In genomic region chrX:168935447-168935846, GRCm38 (mm10) we compare ENCODE assay signal across 9 mouse cellular contexts.
DNase-seq lines count a peak whose midpoint lies in the region; ATAC-seq and TF ChIP-seq lines count a peak whose summit lies in the region.
"Had no signal": no experiment of that assay in that cellular context is flagged by ENCODE, and none has a peak within 500 bp of the region (broad histone marks: within the 10 kb centered on the region; RNA-seq: fewer than 3 reads in every experiment).

No protein-coding gene starts in this region.

- ATAC-seq in forebrain, embryonic 14.5 days: no peak
- ATAC-seq in forebrain, embryonic 12.5 days (ENCODE audit: low FRiP score): no peak; the same call in 1 of the 2 replicates
- no peak for ATAC-seq in Patski
- ATAC-seq in limb, embryonic 11.5 days (ENCODE audit: insufficient number of reproducible peaks, low FRiP score, low TSS enrichment, low read depth): no peak
- ATAC-seq in intestine, embryonic 15.5 days: no peak

- no peak overlapping the region for H3K4me3 ChIP-seq in forebrain, embryonic 14.5 days (ENCODE audit: low read depth, low read length)
- no peak overlapping the region for H3K4me3 ChIP-seq in forebrain, embryonic 12.5 days (replicated peaks)
- no peak overlapping the region for H3K4me3 ChIP-seq in limb, embryonic 11.5 days (ENCODE audit: low read depth, low read length)
- H3K4me3 ChIP-seq in intestine, embryonic 15.5 days (replicated peaks): no peak overlapping the region
- H3K4me3 ChIP-seq: liver, embryonic 15.5 days had no signal

- intact Hi-C loops in left cerebral cortex, postnatal 25 days (cut with DNase I): loop anchor here (1.0 to 5.0 kb wide), 3 partner anchors 152 to 263 kb away; partner anchors contain the start of gene Msl3

- WGBS in forebrain, embryonic 14.5 days: 11% methylated on average over 3 of the region's 3 CpGs
- WGBS in forebrain, embryonic 12.5 days: 3% methylated on average over 3 of the region's 3 CpGs
- WGBS in limb, embryonic 11.5 days: 9% methylated on average over 3 of the region's 3 CpGs
- WGBS in intestine, embryonic 15.5 days: 11% methylated on average over 3 of the region's 3 CpGs

- H3K4me1 ChIP-seq in forebrain, embryonic 14.5 days (ENCODE audit: control insufficient read depth, insufficient read depth, low read length): no peaks in the 10 kb centered on the region
- H3K4me1 ChIP-seq in forebrain, embryonic 12.5 days: no peaks in the 10 kb centered on the region
- H3K4me1 ChIP-seq in limb, embryonic 11.5 days (ENCODE audit: control insufficient read depth, insufficient read depth, low read length): no peaks in the 10 kb centered on the region
- no peaks in the 10 kb centered on the region for H3K4me1 ChIP-seq in intestine, embryonic 15.5 days (replicated peaks)
- H3K4me1 ChIP-seq: liver, embryonic 15.5 days had no signal

- no peaks in the 10 kb centered on the region for H3K36me3 ChIP-seq in forebrain, embryonic 14.5 days (ENCODE audit: control insufficient read depth, insufficient read depth, low read length)
- no peaks in the 10 kb centered on the region for H3K36me3 ChIP-seq in forebrain, embryonic 12.5 days (replicated peaks)
- no peaks in the 10 kb centered on the region for H3K36me3 ChIP-seq in limb, embryonic 11.5 days (ENCODE audit: control insufficient read depth, insufficient read depth, low read length)
- H3K36me3 ChIP-seq in intestine, embryonic 15.5 days: no peaks in the 10 kb centered on the region
- H3K36me3 ChIP-seq: liver, embryonic 15.5 days had no signal

- no peaks in the 10 kb centered on the region for H3K9me3 ChIP-seq in forebrain, embryonic 14.5 days (replicated peaks; ENCODE audit: control insufficient read depth, low read length)
- no peaks in the 10 kb centered on the region for H3K9me3 ChIP-seq in forebrain, embryonic 12.5 days
- no peaks in the 10 kb centered on the region for H3K9me3 ChIP-seq in limb, embryonic 11.5 days (ENCODE audit: control insufficient read depth, low read length)
- H3K9me3 ChIP-seq in intestine, embryonic 15.5 days: no peaks in the 10 kb centered on the region
- H3K9me3 ChIP-seq: liver, embryonic 15.5 days had no signal

- TF ChIP-seq CTCF in Patski (IDR thresholded peaks at IDR 0.05): peak; percentile 43

- DNase-seq in forebrain, embryonic 14.5 days (ENCODE audit: low spot score): peak; percentile 53
- peak; percentile 6 to 45 for DNase-seq in left cerebral cortex, postnatal 25 days (ENCODE audit: low spot score in 2 of 2)
- no peak for DNase-seq in left cerebral cortex, adult 11 months (ENCODE audit: low spot score)
- no peak for DNase-seq in Patski (ENCODE audit: low read depth, low spot score)
- DNase-seq in limb, embryonic 11.5 days (ENCODE audit: low spot score): peak; percentile 23
- DNase-seq in spleen, postnatal 4 days (ENCODE audit: low spot score in 2 of 2): no peak

- no peaks in the 10 kb centered on the region for H3K27me3 ChIP-seq in forebrain, embryonic 14.5 days (replicated peaks; ENCODE audit: control insufficient read depth, insufficient read depth, low read length)
- peaks cover 16% of the 10 kb centered on the region for H3K27me3 ChIP-seq in forebrain, embryonic 12.5 days
- peaks cover 14% of the 10 kb centered on the region for H3K27me3 ChIP-seq in Patski
- no peaks in the 10 kb centered on the region for H3K27me3 ChIP-seq in limb, embryonic 11.5 days (ENCODE audit: control insufficient read depth, insufficient read depth, low read length)
- H3K27me3 ChIP-seq in intestine, embryonic 15.5 days (replicated peaks): no peaks in the 10 kb centered on the region
- H3K27me3 ChIP-seq: liver, embryonic 15.5 days had no signal

- in situ Hi-C loops in Patski (cut with MboI; ENCODE audit: low pct_unique_long_range_greater_than_20kb): loop anchor here (25.0 kb wide), 2 partner anchors 523 to 1648 kb away; no protein-coding TSS in a partner anchor

- no peak overlapping the region for H3K9ac ChIP-seq in forebrain, embryonic 14.5 days (ENCODE audit: low read length)
- no peak overlapping the region for H3K9ac ChIP-seq in forebrain, embryonic 12.5 days
- H3K9ac ChIP-seq in limb, embryonic 11.5 days (ENCODE audit: low read length): no peak overlapping the region
- H3K9ac ChIP-seq in intestine, embryonic 15.5 days: no peak overlapping the region
- H3K9ac ChIP-seq: liver, embryonic 15.5 days had no signal

- CTCF ChIA-PET in Patski (lab: Charles Lee): interaction anchor here (0.9 to 1.8 kb wide), 5 partner anchors 15 to 276 kb away, joined by 3 to 4 read pairs (median 3); no protein-coding TSS in a partner anchor

- H3K4me2 ChIP-seq in forebrain, embryonic 14.5 days (ENCODE audit: low read length): no peak overlapping the region
- H3K4me2 ChIP-seq in forebrain, embryonic 12.5 days: no peak overlapping the region
- no peak overlapping the region for H3K4me2 ChIP-seq in limb, embryonic 11.5 days (ENCODE audit: low read depth, severe bottlenecking)
- no peak overlapping the region for H3K4me2 ChIP-seq in intestine, embryonic 15.5 days (replicated peaks)
- H3K4me2 ChIP-seq: liver, embryonic 15.5 days had no signal

- POLR2A ChIA-PET in Patski (lab: Charles Lee): interaction anchor here (0.6 kb wide), 1 partner anchor 14 kb away, joined by 3 read pairs; no protein-coding TSS in a partner anchor

- no peak overlapping the region for H3K27ac ChIP-seq in forebrain, embryonic 14.5 days (ENCODE audit: low read depth, low read length)
- no peak overlapping the region for H3K27ac ChIP-seq in forebrain, embryonic 12.5 days
- no peak overlapping the region for H3K27ac ChIP-seq in limb, embryonic 11.5 days (replicated peaks; ENCODE audit: low read depth, low read length)
- H3K27ac ChIP-seq in intestine, embryonic 15.5 days: no peak overlapping the region
- H3K27ac ChIP-seq: liver, embryonic 15.5 days had no signal

Comparison
In these comparisons a context has a peak if more than half of its experiments do, and no peak if none do; other contexts are left out.
1. DNase-seq: peak in forebrain, embryonic 14.5 days (single experiment), left cerebral cortex, postnatal 25 days (2 of 2) and limb, embryonic 11.5 days (single experiment); none in left cerebral cortex, adult 11 months (single experiment), Patski (single experiment) and spleen, postnatal 4 days (0 of 2).